33 mouse cellular contexts compared by ENCODE assay signal in the genomic region with DNA sequence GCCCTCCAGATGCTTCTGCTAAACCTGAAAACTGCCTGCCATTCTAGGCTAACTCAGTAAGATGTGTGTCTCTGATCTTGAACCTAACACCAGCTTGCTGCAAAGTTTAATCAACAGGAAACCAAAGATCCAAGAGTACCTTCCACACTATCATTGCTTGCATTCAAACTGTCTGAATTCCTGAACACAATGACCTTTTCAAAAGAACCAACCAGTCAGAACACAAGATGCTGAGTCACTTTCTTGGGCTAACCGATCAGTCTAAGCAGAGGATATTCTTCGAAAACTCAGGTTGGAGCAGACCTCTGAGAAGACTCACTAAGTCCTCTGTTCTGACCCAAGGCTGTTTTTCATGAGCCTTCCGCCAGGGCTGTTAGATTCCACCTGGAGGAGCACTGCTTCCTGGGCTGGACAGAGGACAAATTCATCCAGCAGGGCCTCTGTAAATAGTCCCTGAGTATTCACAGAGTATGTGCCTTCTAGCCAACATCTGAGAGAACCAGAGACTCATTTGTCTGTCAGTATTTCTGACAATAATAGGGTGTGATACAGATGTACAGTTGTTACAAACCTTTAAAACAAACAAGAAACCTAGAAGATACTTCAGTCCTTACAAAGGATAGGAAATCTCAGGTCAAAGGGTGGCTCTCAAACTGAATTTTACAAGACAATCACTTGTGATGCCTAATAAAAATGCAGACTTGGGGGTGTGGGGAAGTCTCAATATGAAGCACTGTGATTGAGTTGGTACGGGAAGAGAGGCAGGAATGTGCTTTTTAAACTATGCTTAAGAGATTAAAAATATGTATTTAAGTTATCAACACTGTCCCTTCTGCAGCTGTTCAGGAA. TPM values are rescaled to one million over a fixed set of nuclear protein-coding genes. Genes with fewer than 3 reads are reported as not detected.
DNase-seq lines count a peak whose midpoint lies in the region; ATAC-seq and TF ChIP-seq lines count a peak whose summit lies in the region.
"Had no signal": no experiment of that assay in that cellular context is flagged by ENCODE, and none has a peak within 500 bp of the region (broad histone marks: within the 10 kb centered on the region; RNA-seq: fewer than 3 reads in every experiment).

No protein-coding gene starts in this region.

- H3K9ac ChIP-seq in ES-Bruce4 (ENCODE audit: low read depth, poor library complexity, severe bottlenecking) = no peak overlapping the region
- no peak overlapping the region for H3K9ac ChIP-seq in limb, embryonic 13.5 days
- H3K9ac ChIP-seq: embryonic facial prominence, embryonic 15.5 days; forebrain, embryonic 13.5 days; heart, embryonic 12.5 days; hindbrain, embryonic 13.5 days; lung, embryonic 15.5 days had no signal

- no peak for TF ChIP-seq CTCF in ES-Bruce4 (IDR thresholded peaks at IDR 0.05; ENCODE audit: low read depth, low read length)

- no peak overlapping the region for H3K27ac ChIP-seq in heart, embryonic 10.5 days
- H3K27ac ChIP-seq in ES-Bruce4 (ENCODE audit: insufficient read depth, low read length) = peak overlapping the region; percentile 63; the same call in 1 of the 2 replicates
- H3K27ac ChIP-seq in limb, embryonic 13.5 days = peak overlapping the region; percentile 7; the same call in 1 of the 2 replicates
- H3K27ac ChIP-seq: embryonic facial prominence, embryonic 10.5 days; embryonic facial prominence, embryonic 15.5 days; forebrain, embryonic 13.5 days; hindbrain, embryonic 13.5 days; left cerebral cortex, adult 2 months; lung, embryonic 15.5 days had no signal

- TF ChIP-seq EP300 in ES-Bruce4 (IDR thresholded peaks at IDR 0.05; ENCODE audit: insufficient read depth, low read depth, low read length) = no peak

- no peak overlapping the region for H3K4me3 ChIP-seq in heart, embryonic 10.5 days
- H3K4me3 ChIP-seq in ES-Bruce4 (ENCODE audit: low read depth, low read length) = no peak overlapping the region
- no peak overlapping the region for H3K4me3 ChIP-seq in limb, embryonic 13.5 days
- H3K4me3 ChIP-seq: embryonic facial prominence, embryonic 10.5 days; embryonic facial prominence, embryonic 15.5 days; forebrain, embryonic 13.5 days; heart, embryonic 12.5 days; hindbrain, embryonic 13.5 days; left cerebral cortex, adult 2 months; lung, embryonic 15.5 days; megakaryocyte, embryonic 14.5 days had no signal

- no peak overlapping the region for H3K4me2 ChIP-seq in limb, embryonic 13.5 days (replicated peaks)
- H3K4me2 ChIP-seq: embryonic facial prominence, embryonic 15.5 days; forebrain, embryonic 13.5 days; heart, embryonic 12.5 days; hindbrain, embryonic 13.5 days; liver, embryonic 11.5 days; lung, embryonic 15.5 days had no signal

- H3K27me3 ChIP-seq in heart, embryonic 10.5 days (ENCODE audit: insufficient read depth, poor library complexity, severe bottlenecking) = no peaks in the 10 kb centered on the region
- H3K27me3 ChIP-seq in ES-Bruce4 (ENCODE audit: control insufficient read depth, insufficient read depth, low read length, poor library complexity, severe bottlenecking) = no peaks in the 10 kb centered on the region
- H3K27me3 ChIP-seq in limb, embryonic 13.5 days = no peaks in the 10 kb centered on the region
- H3K27me3 ChIP-seq: embryonic facial prominence, embryonic 15.5 days; forebrain, embryonic 13.5 days; heart, embryonic 12.5 days; hindbrain, embryonic 13.5 days; lung, embryonic 15.5 days had no signal

- WGBS in heart, embryonic 10.5 days = 71% methylated on average over 4 of the region's 4 CpGs
- WGBS in limb, embryonic 13.5 days = 50% methylated on average over 4 of the region's 4 CpGs

- no peak for TF ChIP-seq POLR2A in ES-Bruce4 (IDR thresholded peaks at IDR 0.05; ENCODE audit: insufficient read depth, low read length)

- H3K36me3 ChIP-seq in heart, embryonic 10.5 days = no peaks in the 10 kb centered on the region
- H3K36me3 ChIP-seq in ES-Bruce4 (ENCODE audit: control insufficient read depth, insufficient read depth, low read length, poor library complexity, severe bottlenecking) = no peaks in the 10 kb centered on the region
- H3K36me3 ChIP-seq in limb, embryonic 13.5 days = no peaks in the 10 kb centered on the region
- H3K36me3 ChIP-seq: embryonic facial prominence, embryonic 10.5 days; embryonic facial prominence, embryonic 15.5 days; heart, embryonic 12.5 days; hindbrain, embryonic 13.5 days; lung, embryonic 15.5 days had no signal

- DNase-seq in heart, adult 11 months = peak; percentile 79
- DNase-seq in heart, embryonic 10.5 days (ENCODE audit: low spot score) = no peak
- peak; percentile 38 for DNase-seq in Muller cell, postnatal 12 days (ENCODE audit: inconsistent ontology term)
- no peak for DNase-seq in gastrocnemius, postnatal 10 days
- DNase-seq: adrenal gland, adult 2 months; adrenal gland, postnatal 36 days; B cell, adult 2 months; cerebellum, adult 2 months; gastrocnemius, postnatal 14 days; heart, adult 18-20 months; heart, postnatal 4 days; kidney, postnatal 14 days; left cerebral cortex, postnatal 4 days; lung, postnatal 36 days; midbrain, embryonic 14.5 days; retina, postnatal 1 day; right cerebral cortex, postnatal 14 days; thymus, postnatal 25 days had no signal

- no peaks in the 10 kb centered on the region for H3K9me3 ChIP-seq in heart, embryonic 10.5 days
- H3K9me3 ChIP-seq in ES-Bruce4 (replicated peaks; ENCODE audit: control insufficient read depth, insufficient read depth, low read length, poor library complexity, severe bottlenecking) = 0 out of 2 replicates have a peak, but pooled peaks cover 4% of the 10 kb centered on the region
- H3K9me3 ChIP-seq in limb, embryonic 13.5 days = no peaks in the 10 kb centered on the region
- H3K9me3 ChIP-seq: embryonic facial prominence, embryonic 10.5 days; embryonic facial prominence, embryonic 15.5 days; forebrain, embryonic 13.5 days; heart, embryonic 12.5 days; hindbrain, embryonic 13.5 days; lung, embryonic 15.5 days; megakaryocyte, embryonic 14.5 days had no signal

- ATAC-seq in limb, embryonic 13.5 days (ENCODE audit: low FRiP score, low read depth) = no peak
- no peak for ATAC-seq in granulocyte monocyte progenitor cell, adult 5-6 weeks (replicated peaks; ENCODE audit: poor library complexity, severe bottlenecking)
- ATAC-seq: activated CD4-positive, CD25-positive, alpha-beta regulatory T cell, adult 4 months; forebrain, embryonic 13.5 days; intestine, embryonic 16.5 days had no signal

- H3K4me1 ChIP-seq in heart, embryonic 10.5 days = peaks cover 8% of the 10 kb centered on the region
- H3K4me1 ChIP-seq in ES-Bruce4 (ENCODE audit: control insufficient read depth, insufficient read depth, low read length) = peaks cover 2% of the 10 kb centered on the region
- H3K4me1 ChIP-seq in limb, embryonic 13.5 days = peaks cover 45% of the 10 kb centered on the region
- H3K4me1 ChIP-seq: embryonic facial prominence, embryonic 15.5 days; lung, embryonic 15.5 days had no signal

RNA-seq across cellular contexts. Expression of a gene that starts 50.9 kb away (rescaled TPM):
- polyA plus RNA-seq in heart, embryonic 10.5 days (2016; fragmentation: Nextera tagmentation; extraction: Ambion mirVana) = 6.4 and 9.4 TPM in 2 replicates
- polyA plus RNA-seq in ES-Bruce4 (2011; ENCODE audit: insufficient read depth, insufficient read length, low read depth, missing spikeins) = 1.3 and 1.7 TPM in 2 replicates
- polyA plus RNA-seq in limb, embryonic 13.5 days (2015; fragmentation: Nextera tagmentation; extraction: Ambion mirVana) = 16.7 and 20.7 TPM in 2 replicates
- 0.17 TPM in 1 of 2 replicates, not detected in the other for total RNA-seq in granulocyte monocyte progenitor cell, adult 5-6 weeks (2014; fragmentation: Nextera tagmentation)
- not detected in 2 replicates for total RNA-seq in granulocyte monocyte progenitor cell, adult 5-6 weeks (2017)
- 1 to 10 TPM; 3.8 to 4.0 TPM for total RNA-seq in gastrocnemius, postnatal 10 days (2021)
- total RNA-seq: MEL had no signal

Comparison
In these comparisons a context has a peak if more than half of its experiments do, and no peak if none do; other contexts are left out.
1. DNase-seq: peak in heart, adult 11 months (single experiment) and Muller cell, postnatal 12 days (single experiment); none in heart, embryonic 10.5 days (single experiment) and gastrocnemius, postnatal 10 days (single experiment).